Mouse (Mus musculus) cerebellum, adult 2 months (tissue): Measurements from ENCODE around the gene Ubtd2.

Experiments
- CTCF ChIP-seq: fragments of 200-500 bp; IDR thresholded peaks from 2 replicates; pipeline ENCODE4 v1.5.1; 2011; ENCODE audit warnings: low read depth, mild to moderate bottlenecking, control low read depth, low read length, moderate library complexity, borderline replicate concordance; ENCODE audit not compliant: insufficient read depth
- POLR2A ChIP-seq: fragments of 200-500 bp; IDR thresholded peaks from 2 replicates; pipeline ENCODE4 v1.6.1; 2011; ENCODE audit warnings: low read length, control low read depth, borderline replicate concordance; ENCODE audit not compliant: insufficient read depth

- no peak for TF ChIP-seq CTCF
- no peak for TF ChIP-seq POLR2A
Observed at GRCm38 (mm10) chr11:32550102-32550501, 94.9 kb downstream of the Ubtd2 start.
